Mouse (Mus musculus): Measurements from ENCODE around the gene Far2. TPM values are rescaled to one million over a fixed set of nuclear protein-coding genes. Genes with fewer than 3 reads are reported as not detected.

Far2 gene
- polyA plus RNA-seq, 1 experiment from 2014 or later: 2.8 TPM

GRCm38 (mm10) chr6:148083864-148084263 lies 36.8 kb downstream of the Far2 start:
- Histone ChIP-seq H3K27me3 (no peaks in the 10 kb centered on the region), H3K9ac (replicated peaks) (no peak overlapping the region), H3K4me1 (replicated peaks) (no peaks in the 10 kb centered on the region), H3K36me3 (no peaks in the 10 kb centered on the region), H3K9me3 (no peaks in the 10 kb centered on the region), H3K27ac (no peak overlapping the region), H3K4me2 (no peak overlapping the region), H3K4me3 (replicated peaks) (no peak overlapping the region)
- ATAC-seq (ENCODE audit: insufficient number of reproducible peaks, insufficient read depth, low FRiP score, low TSS enrichment, low read depth): no peak
- WGBS: 90% methylated on average over 2 of the region's 2 CpGs

GRCm38 (mm10) chr6:148084403-148084802 lies 37.3 kb downstream of the Far2 start:
- H3K4me2 ChIP-seq: no peak overlapping the region
- H3K27ac ChIP-seq: no peak overlapping the region
- no peaks in the 10 kb centered on the region for H3K27me3 ChIP-seq
- H3K9me3 ChIP-seq: no peaks in the 10 kb centered on the region
- no peak overlapping the region for H3K4me3 ChIP-seq (replicated peaks)
- H3K36me3 ChIP-seq: no peaks in the 10 kb centered on the region
- no peaks in the 10 kb centered on the region for H3K4me1 ChIP-seq (replicated peaks)
- 85% methylated on average over 2 of the region's 2 CpGs for WGBS
- ATAC-seq (ENCODE audit: insufficient number of reproducible peaks, insufficient read depth, low FRiP score, low TSS enrichment, low read depth): no peak
- H3K9ac ChIP-seq (replicated peaks): no peak overlapping the region

- WGBS: 76% methylated on average over 3 of the region's 3 CpGs
Observed at GRCm38 (mm10) chr6:148097039-148097438, 50.0 kb downstream of the Far2 start.

GRCm38 (mm10) chr6:148101977-148102376 lies 54.9 kb downstream of the Far2 start:
- H3K4me2 ChIP-seq: no peak overlapping the region

More at GRCm38 (mm10) chr6:148097039-148097438, 50.0 kb downstream of the Far2 start:
- H3K36me3 ChIP-seq: no peaks in the 10 kb centered on the region
- H3K4me1 ChIP-seq (replicated peaks): no peaks in the 10 kb centered on the region
- H3K27me3 ChIP-seq: no peaks in the 10 kb centered on the region
- H3K9ac ChIP-seq (replicated peaks): no peak overlapping the region
- H3K9me3 ChIP-seq: no peaks in the 10 kb centered on the region
- H3K27ac ChIP-seq: no peak overlapping the region
- no peak overlapping the region for H3K4me3 ChIP-seq (replicated peaks)
- H3K4me2 ChIP-seq: no peak overlapping the region
- no peak for ATAC-seq (ENCODE audit: insufficient number of reproducible peaks, insufficient read depth, low FRiP score, low TSS enrichment, low read depth)

DNA sequence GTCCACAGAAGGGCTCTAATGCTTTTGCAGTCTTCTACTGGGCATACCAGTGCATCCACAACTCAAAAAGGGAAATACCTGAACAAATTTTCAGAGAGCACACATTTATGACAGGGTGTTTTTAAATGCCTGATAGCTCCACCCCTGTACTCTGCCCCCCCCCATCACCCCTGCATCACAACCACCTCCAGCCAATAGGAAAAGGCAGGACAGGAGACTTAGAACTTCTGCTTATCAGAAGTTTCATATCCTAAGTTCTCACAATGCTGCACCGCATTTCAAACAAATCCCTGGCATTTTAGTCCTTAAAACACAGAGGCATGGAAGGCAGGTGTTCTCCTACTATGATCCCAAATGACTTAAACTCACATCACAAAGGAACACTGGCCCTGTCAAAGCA lies 55.4 kb downstream of the Far2 start:
- Histone ChIP-seq H3K4me2 (no peak overlapping the region), H3K9ac (replicated peaks) (no peak overlapping the region), H3K9me3 (no peaks in the 10 kb centered on the region), H3K4me3 (replicated peaks) (no peak overlapping the region), H3K27me3 (no peaks in the 10 kb centered on the region), H3K36me3 (no peaks in the 10 kb centered on the region), H3K4me1 (replicated peaks) (no peaks in the 10 kb centered on the region), H3K27ac (no peak overlapping the region)
- ATAC-seq (ENCODE audit: insufficient number of reproducible peaks, insufficient read depth, low FRiP score, low TSS enrichment, low read depth): no peak
- 82% methylated on average over 1 of the region's 1 CpGs for WGBS

More at GRCm38 (mm10) chr6:148101977-148102376, 54.9 kb downstream of the Far2 start:
- WGBS: 79% methylated on average over 3 of the region's 3 CpGs
- Histone ChIP-seq H3K4me1 (replicated peaks) (no peaks in the 10 kb centered on the region), H3K9me3 (no peaks in the 10 kb centered on the region), H3K27me3 (no peaks in the 10 kb centered on the region), H3K4me3 (replicated peaks) (no peak overlapping the region), H3K9ac (replicated peaks) (no peak overlapping the region), H3K36me3 (no peaks in the 10 kb centered on the region), H3K27ac (no peak overlapping the region)
- ATAC-seq (ENCODE audit: insufficient number of reproducible peaks, insufficient read depth, low FRiP score, low TSS enrichment, low read depth): no peak

DNA sequence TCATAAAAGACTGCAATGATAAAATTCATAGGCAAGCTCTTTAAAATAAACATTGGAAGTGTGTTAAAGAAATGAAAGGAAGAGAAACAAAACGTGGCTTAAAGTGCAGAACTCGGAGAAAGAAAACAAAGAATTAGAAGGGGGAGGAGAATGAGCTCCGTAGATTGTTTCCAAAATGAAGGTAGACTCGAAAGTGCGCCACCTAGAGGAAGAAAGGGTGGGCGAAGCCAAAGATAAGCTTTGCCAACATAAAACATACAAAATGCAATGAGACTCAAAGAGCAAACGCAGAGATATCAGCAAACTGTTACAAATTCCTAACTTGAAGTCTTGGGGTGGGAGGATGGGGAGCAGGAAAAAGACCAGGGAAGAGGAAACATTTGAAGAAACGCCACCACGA lies 57.2 kb downstream of the Far2 start:
- H3K9me3 ChIP-seq: no peaks in the 10 kb centered on the region
- ATAC-seq (ENCODE audit: insufficient number of reproducible peaks, insufficient read depth, low FRiP score, low TSS enrichment, low read depth): no peak
- no peaks in the 10 kb centered on the region for H3K36me3 ChIP-seq
- H3K4me1 ChIP-seq (replicated peaks): no peaks in the 10 kb centered on the region
- no peaks in the 10 kb centered on the region for H3K27me3 ChIP-seq
- H3K4me2 ChIP-seq: no peak overlapping the region
- 45% methylated on average over 9 of the region's 9 CpGs for WGBS
- no peak overlapping the region for H3K27ac ChIP-seq
- no peak overlapping the region for H3K9ac ChIP-seq (replicated peaks)
- no peak overlapping the region for H3K4me3 ChIP-seq (replicated peaks)

DNA sequence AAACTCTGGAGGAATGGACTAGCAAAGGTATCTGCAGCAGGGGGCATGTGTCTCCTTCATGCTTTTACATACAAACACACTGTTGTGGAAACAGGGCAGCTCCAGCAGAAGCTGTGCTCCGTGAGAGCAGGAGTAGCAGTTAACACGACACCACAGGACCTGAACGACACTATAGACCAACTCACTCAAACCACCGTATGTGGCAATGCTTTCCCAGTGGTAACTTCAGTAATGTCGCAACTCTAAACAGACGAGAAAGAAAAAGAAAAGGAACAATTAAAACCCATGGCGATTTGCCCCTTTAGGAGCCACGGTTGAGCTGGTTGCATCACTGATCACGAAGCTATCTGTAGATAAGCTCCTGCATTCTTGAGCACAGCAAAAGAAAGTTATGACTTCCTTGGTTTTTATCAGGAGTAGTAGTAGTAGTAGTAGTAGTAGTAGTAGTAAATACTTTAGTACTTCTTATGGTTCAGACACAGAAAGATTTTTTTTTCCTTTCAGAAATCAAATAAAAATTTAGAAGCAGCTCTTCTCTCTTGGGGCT lies 58.7 kb downstream of the Far2 start:
- no peaks in the 10 kb centered on the region for H3K9me3 ChIP-seq
- H3K4me1 ChIP-seq (replicated peaks): no peaks in the 10 kb centered on the region
- no peaks in the 10 kb centered on the region for H3K36me3 ChIP-seq
- H3K27ac ChIP-seq: no peak overlapping the region
- H3K9ac ChIP-seq (replicated peaks): no peak overlapping the region
- no peak for ATAC-seq (ENCODE audit: insufficient number of reproducible peaks, insufficient read depth, low FRiP score, low TSS enrichment, low read depth)
- no peak overlapping the region for H3K4me3 ChIP-seq (replicated peaks)
- no peak overlapping the region for H3K4me2 ChIP-seq
- 72% methylated on average over 9 of the region's 9 CpGs for WGBS
- no peaks in the 10 kb centered on the region for H3K27me3 ChIP-seq

DNA sequence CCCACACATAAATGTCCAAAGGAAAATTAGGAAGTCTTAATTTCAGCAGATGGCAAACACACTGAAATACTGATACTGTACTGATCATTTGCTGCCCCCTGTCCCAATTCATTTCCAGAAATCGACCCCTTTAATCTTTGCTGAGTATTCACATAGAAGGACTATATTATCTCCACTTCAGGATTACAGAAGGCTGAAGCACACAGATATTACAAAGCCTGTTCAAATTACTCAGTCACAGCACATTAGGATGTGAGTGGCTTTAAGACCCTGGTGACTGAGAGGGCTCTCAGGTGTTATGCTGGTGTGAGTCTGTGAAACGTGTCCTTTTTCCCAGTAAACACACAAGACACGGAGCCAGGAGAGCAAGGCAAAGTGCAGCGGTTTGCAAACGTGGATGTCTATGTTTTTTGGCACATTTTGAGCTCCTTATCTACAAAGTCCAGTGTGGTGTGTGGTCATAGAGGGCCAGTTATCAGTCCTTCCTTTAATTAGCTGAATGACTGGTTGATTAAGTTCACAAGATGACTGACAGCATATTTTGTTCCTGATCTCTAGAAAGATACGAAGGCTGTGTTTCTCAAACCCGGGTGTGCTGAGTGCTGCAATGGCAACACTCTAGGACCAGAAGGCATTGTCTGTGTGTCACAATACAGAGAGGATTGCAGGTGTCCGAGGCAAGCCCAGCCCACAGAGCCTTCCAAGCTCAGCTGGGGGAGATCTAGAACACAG lies 61.8 kb downstream of the Far2 start:
- H3K27ac ChIP-seq: no peak overlapping the region
- H3K9me3 ChIP-seq: no peaks in the 10 kb centered on the region
- no peaks in the 10 kb centered on the region for H3K4me1 ChIP-seq (replicated peaks)
- no peak overlapping the region for H3K4me3 ChIP-seq (replicated peaks)
- H3K4me2 ChIP-seq: no peak overlapping the region
- no peaks in the 10 kb centered on the region for H3K27me3 ChIP-seq
- H3K9ac ChIP-seq (replicated peaks): no peak overlapping the region
- H3K36me3 ChIP-seq: no peaks in the 10 kb centered on the region
- WGBS: 72% methylated on average over 8 of the region's 8 CpGs
- no peak for ATAC-seq (ENCODE audit: insufficient number of reproducible peaks, insufficient read depth, low FRiP score, low TSS enrichment, low read depth)

DNA sequence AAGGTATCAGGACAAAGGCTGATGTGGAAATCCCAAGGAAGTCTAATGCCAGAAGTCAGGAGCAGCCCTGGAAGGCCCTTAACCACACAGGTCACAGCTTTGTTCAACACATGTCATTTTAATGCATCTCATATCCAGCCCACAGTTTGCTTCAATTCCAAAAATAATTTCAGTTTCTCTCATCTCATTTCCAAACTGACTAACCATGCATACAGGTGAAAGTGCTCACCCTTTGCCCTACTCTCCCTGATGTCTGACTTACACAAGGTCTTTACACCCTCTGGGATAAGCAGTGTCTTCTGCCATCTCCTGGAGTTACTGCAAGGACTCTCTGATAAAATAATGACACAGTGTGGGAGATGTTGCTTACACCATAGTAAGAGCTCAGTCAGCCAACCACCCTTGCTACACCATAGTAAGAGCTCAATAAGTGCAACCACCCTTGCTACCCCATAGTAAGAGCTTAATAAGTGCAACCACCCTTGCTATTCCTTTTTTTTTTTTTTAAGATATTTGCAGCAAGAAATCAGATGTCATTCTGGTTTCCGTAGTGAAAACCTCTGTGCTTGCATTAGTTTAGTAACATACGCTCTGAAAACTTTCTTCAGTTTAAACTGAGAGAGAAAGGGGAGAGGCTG lies 64.1 kb downstream of the Far2 start:
- H3K9ac ChIP-seq (replicated peaks): no peak overlapping the region
- H3K9me3 ChIP-seq: no peaks in the 10 kb centered on the region
- no peaks in the 10 kb centered on the region for H3K36me3 ChIP-seq
- H3K4me2 ChIP-seq: no peak overlapping the region
- WGBS: 96% methylated on average over 2 of the region's 2 CpGs
- ATAC-seq (ENCODE audit: insufficient number of reproducible peaks, insufficient read depth, low FRiP score, low TSS enrichment, low read depth): no peak
- H3K4me3 ChIP-seq (replicated peaks): no peak overlapping the region
- no peak overlapping the region for H3K27ac ChIP-seq
- no peaks in the 10 kb centered on the region for H3K27me3 ChIP-seq
- no peaks in the 10 kb centered on the region for H3K4me1 ChIP-seq (replicated peaks)

- WGBS: 89% methylated on average over 5 of the region's 5 CpGs
- Histone ChIP-seq H3K9ac (replicated peaks) (no peak overlapping the region), H3K4me1 (replicated peaks) (no peaks in the 10 kb centered on the region), H3K4me2 (no peak overlapping the region), H3K27me3 (no peaks in the 10 kb centered on the region), H3K4me3 (replicated peaks) (no peak overlapping the region), H3K36me3 (no peaks in the 10 kb centered on the region), H3K27ac (no peak overlapping the region), H3K9me3 (no peaks in the 10 kb centered on the region)
- ATAC-seq (ENCODE audit: insufficient number of reproducible peaks, insufficient read depth, low FRiP score, low TSS enrichment, low read depth): no peak
Observed at GRCm38 (mm10) chr6:148116371-148116770, 69.3 kb downstream of the Far2 start.

DNA sequence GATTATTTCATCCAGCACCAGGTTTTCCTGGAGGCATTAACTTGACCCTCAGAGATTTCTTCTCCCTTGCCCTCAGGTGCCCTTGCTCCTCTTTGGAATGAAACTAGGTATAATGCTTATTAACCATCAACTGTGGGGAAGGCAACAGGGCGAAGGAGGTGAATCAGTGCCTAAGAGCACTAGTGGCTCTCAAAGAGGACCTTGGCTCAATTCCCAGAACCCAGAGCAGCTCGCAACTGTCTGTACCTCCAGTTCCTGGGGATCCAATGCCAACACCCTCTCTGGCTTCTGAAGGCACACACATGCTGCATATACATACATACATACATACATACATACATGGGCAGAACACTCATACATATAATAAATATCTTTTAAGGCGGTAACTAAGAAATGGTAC lies 69.8 kb downstream of the Far2 start:
- Histone ChIP-seq H3K4me1 (replicated peaks) (no peaks in the 10 kb centered on the region), H3K27ac (no peak overlapping the region), H3K27me3 (no peaks in the 10 kb centered on the region), H3K36me3 (no peaks in the 10 kb centered on the region), H3K9me3 (no peaks in the 10 kb centered on the region), H3K4me3 (replicated peaks) (no peak overlapping the region), H3K9ac (replicated peaks) (no peak overlapping the region), H3K4me2 (no peak overlapping the region)
- WGBS: 86% methylated on average over 3 of the region's 3 CpGs
- ATAC-seq (ENCODE audit: insufficient number of reproducible peaks, insufficient read depth, low FRiP score, low TSS enrichment, low read depth): no peak
